Mouse (Mus musculus): ENCODE measurements at regions not wholly inside any gene's neighbourhood (a gene's known extent, or its start where the extent isn't known, plus 50 kb on each side); places are given as distances from the start of the nearest gene placed in this dataset.

GRCm38 (mm10) chr3:51048739-51049138, 175.5 kb upstream of the Noct start:
- H3K36me3 ChIP-seq (ENCODE audit: control insufficient read depth, insufficient read depth, low read length) = no peaks in the 10 kb centered on the region
- no peaks in the 10 kb centered on the region for H3K4me1 ChIP-seq (ENCODE audit: control insufficient read depth, insufficient read depth, low read length)
- DNase-seq (ENCODE audit: low spot score, missing footprints) (no peak), ATAC-seq (ENCODE audit: low FRiP score) (no peak)
- no peak overlapping the region for H3K4me3 ChIP-seq (ENCODE audit: low read depth, low read length)
- no peak overlapping the region for H3K9ac ChIP-seq (ENCODE audit: low read length)
- 93% methylated on average over 3 of the region's 3 CpGs for WGBS
- H3K9me3 ChIP-seq (ENCODE audit: control insufficient read depth, low read length) = peaks cover 3% of the 10 kb centered on the region; the same call in 1 of the 2 replicates
- no peaks in the 10 kb centered on the region for H3K27me3 ChIP-seq (ENCODE audit: control insufficient read depth, insufficient read depth, low read length)
- no peak overlapping the region for H3K27ac ChIP-seq (ENCODE audit: low read depth, low read length)
- no peak overlapping the region for H3K4me2 ChIP-seq

DNA sequence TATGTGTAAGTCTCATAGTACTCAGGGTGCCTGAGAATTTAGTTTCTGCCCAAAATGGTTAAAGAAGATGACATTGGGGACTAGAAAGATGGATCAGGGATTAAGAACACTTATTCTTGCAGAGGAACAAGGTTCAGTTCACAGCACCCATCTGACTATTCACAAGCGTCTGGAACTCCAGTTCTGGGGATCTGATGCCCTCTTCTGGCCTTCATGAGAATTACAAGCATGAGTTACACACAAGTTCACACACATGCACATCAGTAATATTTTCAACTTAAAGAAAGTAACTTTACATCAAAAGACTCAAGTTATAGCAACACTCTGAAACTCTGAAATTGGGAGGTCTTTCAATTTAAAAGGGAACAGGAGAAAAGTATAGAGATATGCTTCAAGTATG, 174.1 kb upstream of the Noct start:
- no peaks in the 10 kb centered on the region for H3K27me3 ChIP-seq (ENCODE audit: control insufficient read depth, insufficient read depth, low read length)
- no peaks in the 10 kb centered on the region for H3K4me1 ChIP-seq (ENCODE audit: control insufficient read depth, insufficient read depth, low read length)
- peaks cover 3% of the 10 kb centered on the region; the same call in 1 of the 2 replicates for H3K9me3 ChIP-seq (ENCODE audit: control insufficient read depth, low read length)
- no peaks in the 10 kb centered on the region for H3K36me3 ChIP-seq (ENCODE audit: control insufficient read depth, insufficient read depth, low read length)
- no peak overlapping the region for H3K27ac ChIP-seq (ENCODE audit: low read depth, low read length)
- H3K4me3 ChIP-seq (ENCODE audit: low read depth, low read length) = no peak overlapping the region
- H3K9ac ChIP-seq (ENCODE audit: low read length) = no peak overlapping the region
- no peak overlapping the region for H3K4me2 ChIP-seq
- ATAC-seq (ENCODE audit: low FRiP score) (no peak), DNase-seq (ENCODE audit: low spot score, missing footprints) (no peak)
- 87% methylated on average over 1 of the region's 1 CpGs for WGBS

DNA sequence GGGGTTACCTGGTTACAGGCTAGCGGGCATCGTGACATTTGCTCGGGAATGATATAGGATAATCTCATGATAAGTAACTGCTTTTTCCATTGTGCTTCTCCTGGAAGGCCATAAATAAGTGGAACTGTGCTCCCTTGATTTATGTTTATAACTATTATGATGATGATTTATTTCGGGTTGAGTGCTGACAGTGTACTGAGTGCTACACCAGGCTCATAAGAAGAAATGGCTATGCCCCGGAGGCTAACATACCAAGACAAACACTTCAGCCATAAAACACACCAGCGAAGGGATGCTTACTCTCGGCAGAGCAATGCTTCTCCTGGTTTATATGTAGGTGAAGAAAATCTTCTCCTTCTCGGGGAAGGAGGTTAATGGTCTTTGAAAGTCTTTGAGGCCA, 169.2 kb upstream of the Noct start:
- H3K4me3 ChIP-seq (ENCODE audit: low read depth, low read length) = no peak overlapping the region
- no peaks in the 10 kb centered on the region for H3K36me3 ChIP-seq (ENCODE audit: control insufficient read depth, insufficient read depth, low read length)
- no peaks in the 10 kb centered on the region for H3K4me1 ChIP-seq (ENCODE audit: control insufficient read depth, insufficient read depth, low read length)
- ATAC-seq (ENCODE audit: low FRiP score) = no peak
- no peak overlapping the region for H3K9ac ChIP-seq (ENCODE audit: low read length)
- WGBS = 94% methylated on average over 8 of the region's 8 CpGs
- peaks cover 1% of the 10 kb centered on the region; the same call in 1 of the 2 replicates for H3K9me3 ChIP-seq (ENCODE audit: control insufficient read depth, low read length)
- no peak overlapping the region for H3K27ac ChIP-seq (ENCODE audit: low read depth, low read length)
- H3K27me3 ChIP-seq (ENCODE audit: control insufficient read depth, insufficient read depth, low read length) = no peaks in the 10 kb centered on the region
- DNase-seq (ENCODE audit: low spot score, missing footprints) = no peak
- H3K4me2 ChIP-seq = no peak overlapping the region

- 70% methylated on average over 4 of the region's 4 CpGs for WGBS
- Histone ChIP-seq H3K27me3 (ENCODE audit: control insufficient read depth, insufficient read depth, low read length) (no peaks in the 10 kb centered on the region), H3K9me3 (ENCODE audit: control insufficient read depth, low read length) (no peaks in the 10 kb centered on the region), H3K36me3 (ENCODE audit: control insufficient read depth, insufficient read depth, low read length) (no peaks in the 10 kb centered on the region), H3K9ac (ENCODE audit: low read length) (no peak overlapping the region), H3K4me3 (ENCODE audit: low read depth, low read length) (no peak overlapping the region), H3K4me2 (no peak overlapping the region), H3K4me1 (ENCODE audit: control insufficient read depth, insufficient read depth, low read length) (no peaks in the 10 kb centered on the region), H3K27ac (ENCODE audit: low read depth, low read length) (no peak overlapping the region)
- ATAC-seq (ENCODE audit: low FRiP score) = no peak
- DNase-seq (ENCODE audit: low spot score, missing footprints) = no peak
These were observed 160.0 kb upstream of the Noct start for GRCm38 (mm10) chr3:51064201-51064600.

GRCm38 (mm10) chr3:51066373-51066772, 157.9 kb upstream of the Noct start:
- Histone ChIP-seq H3K36me3 (ENCODE audit: control insufficient read depth, insufficient read depth, low read length) (no peaks in the 10 kb centered on the region), H3K4me2 (no peak overlapping the region), H3K4me1 (ENCODE audit: control insufficient read depth, insufficient read depth, low read length) (no peaks in the 10 kb centered on the region), H3K27ac (ENCODE audit: low read depth, low read length) (no peak overlapping the region), H3K4me3 (ENCODE audit: low read depth, low read length) (no peak overlapping the region), H3K9ac (ENCODE audit: low read length) (no peak overlapping the region), H3K9me3 (ENCODE audit: control insufficient read depth, low read length) (no peaks in the 10 kb centered on the region), H3K27me3 (ENCODE audit: control insufficient read depth, insufficient read depth, low read length) (no peaks in the 10 kb centered on the region)
- WGBS = 80% methylated on average over 5 of the region's 5 CpGs
- no peak for ATAC-seq (ENCODE audit: low FRiP score)
- DNase-seq (ENCODE audit: low spot score, missing footprints) = no peak

DNA sequence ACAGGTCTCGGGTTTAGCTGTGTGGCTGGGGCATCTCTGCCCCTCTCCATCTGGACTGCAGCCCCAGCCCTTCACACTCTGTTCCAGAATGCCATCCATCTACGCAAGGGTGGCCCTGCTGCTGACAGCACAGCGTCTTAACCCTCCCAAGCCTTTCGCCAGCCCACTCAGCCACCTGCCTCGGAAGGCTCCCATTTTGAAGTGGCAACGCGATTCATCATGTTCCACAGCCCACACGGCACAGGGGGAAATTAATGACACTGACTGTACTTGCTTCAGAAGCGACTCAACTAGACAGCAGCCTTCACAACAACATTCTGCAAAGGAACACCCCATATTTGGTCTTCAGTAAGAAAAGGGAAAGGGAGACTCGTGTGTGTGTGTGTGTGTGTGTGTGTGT, 151.8 kb upstream of the Noct start:
- Histone ChIP-seq H3K4me3 (ENCODE audit: low read depth, low read length) (no peak overlapping the region), H3K9ac (ENCODE audit: low read length) (no peak overlapping the region), H3K4me1 (ENCODE audit: control insufficient read depth, insufficient read depth, low read length) (no peaks in the 10 kb centered on the region), H3K27ac (ENCODE audit: low read depth, low read length) (no peak overlapping the region), H3K9me3 (ENCODE audit: control insufficient read depth, low read length) (no peaks in the 10 kb centered on the region), H3K4me2 (no peak overlapping the region), H3K36me3 (ENCODE audit: control insufficient read depth, insufficient read depth, low read length) (no peaks in the 10 kb centered on the region), H3K27me3 (ENCODE audit: control insufficient read depth, insufficient read depth, low read length) (no peaks in the 10 kb centered on the region)
- WGBS = 90% methylated on average over 10 of the region's 10 CpGs
- DNase-seq (ENCODE audit: low spot score, missing footprints) (no peak), ATAC-seq (ENCODE audit: low FRiP score) (no peak)

DNA sequence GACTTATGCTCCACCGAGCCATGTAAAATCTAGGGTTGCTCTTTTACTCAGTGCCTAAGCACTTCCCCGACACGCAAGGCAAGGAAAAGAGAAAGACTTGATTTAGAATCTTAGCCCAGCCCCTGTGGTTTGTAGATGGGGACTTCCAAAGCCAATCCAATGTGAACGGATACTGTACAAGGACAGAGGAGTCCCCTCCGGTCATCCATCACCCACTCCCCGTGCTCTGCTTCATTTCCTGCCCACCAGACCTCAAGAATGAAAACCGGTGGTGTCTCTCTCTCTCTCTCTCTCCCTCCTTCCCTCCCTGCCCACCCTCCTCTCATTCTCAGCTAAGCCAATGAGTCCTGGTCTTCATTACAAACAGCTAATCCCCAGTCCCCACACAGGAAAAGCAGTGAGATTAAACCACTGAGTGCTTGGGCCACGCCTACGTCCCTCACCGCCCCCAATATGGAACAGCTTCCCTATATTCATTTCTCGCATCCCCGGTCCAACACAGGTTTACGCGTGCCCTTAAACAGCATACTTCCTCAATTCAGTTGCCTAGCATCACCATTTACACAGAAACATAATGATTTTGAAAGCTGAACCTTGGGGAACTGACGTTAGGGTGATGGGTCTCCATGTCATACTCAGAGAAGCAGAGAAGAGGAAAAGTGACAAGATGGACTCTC, 151.1 kb upstream of the Noct start:
- H3K9ac ChIP-seq (ENCODE audit: low read length) = no peak overlapping the region
- H3K4me1 ChIP-seq (ENCODE audit: control insufficient read depth, insufficient read depth, low read length) = no peaks in the 10 kb centered on the region
- WGBS = 88% methylated on average over 15 of the region's 15 CpGs
- H3K4me3 ChIP-seq (ENCODE audit: low read depth, low read length) = no peak overlapping the region
- H3K9me3 ChIP-seq (ENCODE audit: control insufficient read depth, low read length) = no peaks in the 10 kb centered on the region
- no peak overlapping the region for H3K27ac ChIP-seq (ENCODE audit: low read depth, low read length)
- no peaks in the 10 kb centered on the region for H3K36me3 ChIP-seq (ENCODE audit: control insufficient read depth, insufficient read depth, low read length)
- no peak overlapping the region for H3K4me2 ChIP-seq
- DNase-seq (ENCODE audit: low spot score, missing footprints) (no peak), ATAC-seq (ENCODE audit: low FRiP score) (no peak)
- no peaks in the 10 kb centered on the region for H3K27me3 ChIP-seq (ENCODE audit: control insufficient read depth, insufficient read depth, low read length)

- H3K27ac ChIP-seq (ENCODE audit: low read depth, low read length) = no peak overlapping the region
- H3K4me2 ChIP-seq = no peak overlapping the region
- H3K4me3 ChIP-seq (ENCODE audit: low read depth, low read length) = no peak overlapping the region
- no peak for ATAC-seq (ENCODE audit: low FRiP score)
- H3K9ac ChIP-seq (ENCODE audit: low read length) = no peak overlapping the region
- H3K4me1 ChIP-seq (ENCODE audit: control insufficient read depth, insufficient read depth, low read length) = no peaks in the 10 kb centered on the region
- no peaks in the 10 kb centered on the region for H3K27me3 ChIP-seq (ENCODE audit: control insufficient read depth, insufficient read depth, low read length)
- DNase-seq (ENCODE audit: low spot score, missing footprints) = no peak
- H3K9me3 ChIP-seq (ENCODE audit: control insufficient read depth, low read length) = no peaks in the 10 kb centered on the region
- WGBS = 83% methylated on average over 7 of the region's 7 CpGs
- H3K36me3 ChIP-seq (ENCODE audit: control insufficient read depth, insufficient read depth, low read length) = no peaks in the 10 kb centered on the region
These were observed 150.4 kb upstream of the Noct start for GRCm38 (mm10) chr3:51073743-51074319.

DNA sequence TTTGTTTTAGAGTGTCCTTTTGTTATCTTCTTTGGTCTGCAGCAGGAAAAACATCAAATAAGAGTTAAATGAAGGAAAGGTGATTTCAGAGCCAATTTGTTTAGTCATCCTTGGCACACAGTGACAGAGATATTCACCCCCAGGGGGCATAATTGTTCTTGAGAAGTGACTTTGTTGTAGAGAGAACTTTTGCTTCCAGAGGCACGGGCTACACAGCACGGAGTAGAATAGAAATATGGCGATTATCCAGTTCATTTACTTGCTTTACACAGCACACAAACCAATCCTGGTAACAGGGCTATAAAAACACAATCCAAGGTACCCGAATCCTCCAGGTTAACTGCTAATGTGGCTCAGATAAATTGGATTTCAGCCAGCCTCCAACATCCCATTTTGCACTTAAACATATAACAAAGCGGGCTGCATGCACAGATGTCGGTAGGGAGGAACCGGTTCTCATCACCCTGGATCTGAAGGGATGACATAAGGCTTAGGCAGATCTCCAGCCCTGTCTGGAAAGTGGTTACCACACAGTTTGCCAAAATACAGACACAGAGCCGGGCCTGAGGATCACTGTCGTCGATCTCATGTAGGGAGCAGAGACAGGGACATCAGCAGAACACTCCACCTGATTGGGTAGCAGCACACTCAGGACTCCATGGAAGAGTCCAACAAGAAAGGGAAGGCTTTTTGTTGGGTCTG, 148.9 kb upstream of the Noct start:
- H3K36me3 ChIP-seq (ENCODE audit: control insufficient read depth, insufficient read depth, low read length) = no peaks in the 10 kb centered on the region
- ATAC-seq (ENCODE audit: low FRiP score) (no peak), DNase-seq (ENCODE audit: low spot score, missing footprints) (no peak)
- no peak overlapping the region for H3K4me3 ChIP-seq (ENCODE audit: low read depth, low read length)
- WGBS = 87% methylated on average over 10 of the region's 10 CpGs
- H3K9ac ChIP-seq (ENCODE audit: low read length) = no peak overlapping the region
- H3K27ac ChIP-seq (ENCODE audit: low read depth, low read length) = no peak overlapping the region
- no peak overlapping the region for H3K4me2 ChIP-seq
- H3K9me3 ChIP-seq (ENCODE audit: control insufficient read depth, low read length) = no peaks in the 10 kb centered on the region
- H3K4me1 ChIP-seq (ENCODE audit: control insufficient read depth, insufficient read depth, low read length) = no peaks in the 10 kb centered on the region
- H3K27me3 ChIP-seq (ENCODE audit: control insufficient read depth, insufficient read depth, low read length) = no peaks in the 10 kb centered on the region
